Mouse (Mus musculus): Measurements from ENCODE around the gene Paox. TPM values are rescaled to one million over a fixed set of nuclear protein-coding genes. Genes with fewer than 3 reads are reported as not detected.
"Not testable (repeated sequence)": the region's sequence is repeated elsewhere in the genome, so short reads cannot be mapped to it uniquely, and the experiment has no call there.

Paox gene
- polyA plus RNA-seq, 1 experiment from 2014 or later: 6.6 TPM

DNA sequence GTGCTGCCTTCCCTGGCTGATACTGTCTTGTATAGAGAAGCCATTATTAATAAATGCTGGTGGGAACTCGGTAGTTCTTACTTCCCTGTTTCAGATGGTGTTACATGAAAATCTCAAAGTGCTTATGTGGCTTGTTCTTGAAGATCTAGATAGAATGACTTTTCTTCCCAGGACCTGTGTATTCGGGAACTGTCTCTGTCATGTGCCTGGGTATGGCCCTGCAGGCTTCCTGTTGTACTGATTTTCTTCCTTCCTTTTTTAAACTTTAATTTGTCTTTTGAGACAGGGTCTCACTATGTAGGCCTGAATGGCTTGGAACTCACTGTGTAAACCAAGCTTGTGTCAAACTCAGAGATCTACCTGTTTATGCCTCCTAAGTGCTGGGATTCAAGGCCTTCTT, 12.3 kb downstream of the Paox start:
- Histone ChIP-seq H3K36me3 (ENCODE audit: control insufficient read depth, insufficient read depth) (no peaks in the 10 kb centered on the region), H3K27me3 (replicated peaks; ENCODE audit: control insufficient read depth, insufficient read depth, low read length) (no peaks in the 10 kb centered on the region), H3K4me2 (ENCODE audit: low read length) (no peak overlapping the region), H3K4me1 (replicated peaks; ENCODE audit: control insufficient read depth, insufficient read depth, low read length) (peaks cover 6% of the 10 kb centered on the region), H3K9me3 (ENCODE audit: control insufficient read depth, low read length) (no peaks in the 10 kb centered on the region), H3K4me3 (replicated peaks; ENCODE audit: low read length) (no peak overlapping the region), H3K9ac (replicated peaks; ENCODE audit: low read depth, low read length) (no peak overlapping the region), H3K27ac (ENCODE audit: low read length) (no peak overlapping the region)
- 88% methylated on average over 2 of the region's 2 CpGs for WGBS
- no peak for ATAC-seq

DNA sequence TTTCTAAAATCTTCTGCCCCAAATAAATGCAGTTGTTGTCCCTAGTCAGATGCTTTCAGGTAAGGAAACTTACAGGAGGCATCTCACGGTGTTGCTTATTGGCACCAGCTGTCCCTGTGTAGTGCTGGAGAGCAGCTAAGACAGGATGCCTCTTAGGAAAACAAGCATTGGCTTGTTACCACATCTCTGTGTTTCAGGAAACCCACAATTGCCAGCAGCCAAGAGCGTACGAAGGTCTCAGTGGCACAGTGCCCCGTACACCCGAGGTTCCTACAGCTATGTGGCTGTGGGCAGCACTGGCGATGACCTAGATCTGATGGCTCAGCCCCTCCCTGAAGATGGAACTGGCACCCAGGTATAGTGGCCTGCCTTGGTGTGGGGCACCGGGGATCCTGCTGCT, 16.6 kb downstream of the Paox start:
- not testable (repeated sequence) for ATAC-seq; H3K36me3 ChIP-seq (ENCODE audit: control insufficient read depth, insufficient read depth); H3K27me3 ChIP-seq (replicated peaks; ENCODE audit: control insufficient read depth, insufficient read depth, low read length); H3K4me1 ChIP-seq (replicated peaks; ENCODE audit: control insufficient read depth, insufficient read depth, low read length); H3K9ac ChIP-seq (replicated peaks; ENCODE audit: low read depth, low read length); H3K27ac ChIP-seq (ENCODE audit: low read length); H3K9me3 ChIP-seq (ENCODE audit: control insufficient read depth, low read length); H3K4me2 ChIP-seq (ENCODE audit: low read length); H3K4me3 ChIP-seq (replicated peaks; ENCODE audit: low read length)
- 94% methylated on average over 7 of the region's 7 CpGs for WGBS

DNA sequence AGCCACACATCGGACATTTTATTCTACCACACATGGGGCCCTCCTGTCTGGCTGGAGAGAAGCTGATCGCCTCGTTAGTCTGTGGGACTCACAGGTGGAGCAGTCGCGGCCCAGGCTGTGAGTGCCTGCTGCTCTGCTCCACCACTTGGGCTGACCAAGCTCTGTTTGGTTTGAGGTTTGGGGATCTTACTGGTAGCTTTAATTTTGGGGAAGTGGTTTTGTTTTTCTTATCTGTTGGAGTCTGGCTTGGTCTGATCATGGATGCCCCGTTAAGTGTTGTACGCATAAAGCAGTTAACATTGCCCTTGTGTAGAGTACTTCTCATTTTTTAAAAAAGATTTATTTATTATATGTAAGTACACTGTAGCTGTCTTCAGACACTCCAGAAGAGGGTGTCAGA, 18.4 kb downstream of the Paox start:
- not testable (repeated sequence) for H3K27me3 ChIP-seq (replicated peaks; ENCODE audit: control insufficient read depth, insufficient read depth, low read length); H3K9ac ChIP-seq (replicated peaks; ENCODE audit: low read depth, low read length)

DNA sequence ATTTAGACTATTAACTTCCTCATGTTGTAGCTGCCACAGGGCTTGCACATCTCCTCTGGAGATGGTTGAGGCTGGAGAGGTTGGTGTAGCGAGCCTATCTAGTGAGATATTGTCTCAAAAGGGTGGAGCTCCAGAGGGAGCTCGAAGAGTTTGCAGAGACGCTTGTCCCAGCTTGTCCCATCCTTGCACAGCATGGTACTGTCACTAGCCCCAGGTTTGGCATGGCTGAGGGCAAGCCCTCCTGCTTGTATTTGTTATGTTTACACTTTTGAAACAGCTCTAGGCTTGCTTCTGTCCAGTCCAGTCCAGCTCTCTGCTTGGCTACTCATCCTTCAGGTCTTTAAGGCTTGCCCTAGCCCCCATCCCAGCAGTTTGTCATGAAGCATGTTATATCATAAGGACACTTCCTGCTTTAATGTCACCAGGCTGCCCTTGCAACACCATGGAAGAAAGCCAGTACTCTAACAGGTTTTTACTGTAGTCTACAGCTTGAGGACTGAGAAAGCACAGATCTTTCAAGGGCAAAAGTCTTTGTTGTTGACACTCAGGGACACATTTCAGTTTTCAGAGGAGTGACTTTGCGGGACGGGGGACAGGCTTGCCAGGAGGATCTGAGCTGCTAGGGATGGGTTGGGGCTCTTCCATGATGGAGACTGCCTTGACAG, 19.6 kb downstream of the Paox start:
- no peaks in the 10 kb centered on the region for H3K27me3 ChIP-seq (replicated peaks; ENCODE audit: control insufficient read depth, insufficient read depth, low read length)
- no peak overlapping the region for H3K4me2 ChIP-seq (ENCODE audit: low read length)
- WGBS: 89% methylated on average over 5 of the region's 5 CpGs
- ATAC-seq: no peak
- H3K9me3 ChIP-seq (ENCODE audit: control insufficient read depth, low read length): no peaks in the 10 kb centered on the region
- no peak overlapping the region for H3K27ac ChIP-seq (ENCODE audit: low read length)
- H3K36me3 ChIP-seq (ENCODE audit: control insufficient read depth, insufficient read depth): no peaks in the 10 kb centered on the region
- no peak overlapping the region for H3K9ac ChIP-seq (replicated peaks; ENCODE audit: low read depth, low read length)
- H3K4me1 ChIP-seq (replicated peaks; ENCODE audit: control insufficient read depth, insufficient read depth, low read length): peaks cover 9% of the 10 kb centered on the region
- no peak overlapping the region for H3K4me3 ChIP-seq (replicated peaks; ENCODE audit: low read length)

More for the DNA sequence above, 18.4 kb downstream of the Paox start:
- H3K36me3 ChIP-seq (ENCODE audit: control insufficient read depth, insufficient read depth); H3K4me2 ChIP-seq (ENCODE audit: low read length); H3K27ac ChIP-seq (ENCODE audit: low read length); H3K4me3 ChIP-seq (replicated peaks; ENCODE audit: low read length); H3K9me3 ChIP-seq (ENCODE audit: control insufficient read depth, low read length); ATAC-seq; H3K4me1 ChIP-seq (replicated peaks; ENCODE audit: control insufficient read depth, insufficient read depth, low read length): not testable (repeated sequence)
- WGBS: 96% methylated on average over 5 of the region's 7 CpGs

DNA sequence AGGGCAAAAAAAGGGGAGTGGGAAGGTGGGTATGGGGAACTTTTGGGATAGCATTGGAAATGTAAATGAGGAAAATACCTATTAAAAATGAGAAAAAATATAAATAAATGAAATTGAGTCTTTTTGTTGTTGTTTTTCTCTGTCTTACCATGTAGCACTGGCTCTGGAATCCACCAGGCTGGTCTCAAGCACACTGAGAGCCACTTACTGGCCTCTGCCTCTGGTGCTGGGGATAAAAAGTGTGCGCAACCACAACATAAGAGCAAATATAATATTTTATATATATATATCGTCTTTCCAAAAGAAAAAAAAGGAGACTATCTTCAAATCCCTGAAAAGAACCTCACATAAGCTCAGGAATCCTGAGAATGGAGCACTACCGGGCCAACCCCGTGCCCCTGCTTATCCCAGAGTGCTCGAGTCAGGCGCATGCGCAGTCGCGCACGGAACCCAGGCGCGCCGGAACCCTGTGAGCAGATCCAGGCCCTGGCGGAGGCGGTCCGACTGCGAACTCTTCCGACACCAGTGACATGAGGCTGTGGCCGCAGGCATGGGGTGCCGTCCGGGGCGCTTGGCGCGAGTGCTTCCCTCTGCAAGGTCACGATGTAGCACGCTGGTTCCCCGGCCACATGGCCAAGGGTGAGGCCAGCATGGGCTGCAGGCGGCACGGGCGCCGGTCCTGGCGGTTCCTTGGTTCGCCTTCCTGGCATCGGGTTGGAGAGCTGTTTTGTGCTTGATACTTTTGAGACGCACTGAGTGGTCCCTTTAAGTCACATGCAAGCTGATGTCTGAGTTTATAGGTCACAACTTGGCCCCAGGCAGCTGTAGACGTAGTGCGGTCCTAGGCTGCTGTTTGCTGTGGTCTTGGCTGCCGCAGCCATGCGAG, 21.8 kb downstream of the Paox start, which contains the start of gene Mtg1:
Mtg1 (plus strand) TSS at position 430 of the 886 bp plus-strand sequence.
- Histone ChIP-seq H3K4me3 (replicated peaks; ENCODE audit: low read length) (peak within 1 kb of the TSS; percentile 95), H3K36me3 (ENCODE audit: control insufficient read depth, insufficient read depth) (no peaks in the 10 kb centered on the region), H3K27ac (ENCODE audit: low read length) (peak within 1 kb of the TSS; percentile 78), H3K9ac (replicated peaks; ENCODE audit: low read depth, low read length) (peak within 1 kb of the TSS; percentile 96), H3K27me3 (replicated peaks; ENCODE audit: control insufficient read depth, insufficient read depth, low read length) (no peaks in the 10 kb centered on the region), H3K9me3 (ENCODE audit: control insufficient read depth, low read length) (no peaks in the 10 kb centered on the region), H3K4me2 (ENCODE audit: low read length) (peak within 1 kb of the TSS; percentile 94), H3K4me1 (replicated peaks; ENCODE audit: control insufficient read depth, insufficient read depth, low read length) (peaks cover 13% of the 10 kb centered on the region)
- WGBS: 2% methylated on average over 39 of the region's 39 CpGs
- peak; percentile 98 for ATAC-seq

DNA sequence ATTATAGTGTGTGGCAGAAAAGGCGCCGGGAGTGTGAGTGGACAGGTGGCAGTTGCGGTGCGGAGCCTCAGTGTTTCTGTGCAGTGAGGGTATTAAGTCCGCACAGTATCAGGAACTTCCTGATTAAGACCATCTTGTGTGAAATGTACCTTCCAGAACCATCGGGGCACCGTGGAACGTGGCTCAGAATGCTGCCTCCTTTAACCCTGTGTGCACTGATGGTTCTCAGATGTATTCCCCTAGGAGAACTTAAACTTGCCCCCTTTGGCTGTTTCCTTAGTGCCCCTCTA, 22.4 kb downstream of the Paox start:
- under 1% methylated on average over 8 of the region's 8 CpGs for WGBS
- Histone ChIP-seq H3K4me1 (replicated peaks; ENCODE audit: control insufficient read depth, insufficient read depth, low read length) (peaks cover 13% of the 10 kb centered on the region), H3K4me3 (replicated peaks; ENCODE audit: low read length) (peak overlapping the region; percentile 95), H3K27me3 (replicated peaks; ENCODE audit: control insufficient read depth, insufficient read depth, low read length) (no peaks in the 10 kb centered on the region), H3K4me2 (ENCODE audit: low read length) (peak overlapping the region; percentile 94), H3K36me3 (ENCODE audit: control insufficient read depth, insufficient read depth) (no peaks in the 10 kb centered on the region), H3K9me3 (ENCODE audit: control insufficient read depth, low read length) (no peaks in the 10 kb centered on the region), H3K9ac (replicated peaks; ENCODE audit: low read depth, low read length) (peak overlapping the region; percentile 96), H3K27ac (ENCODE audit: low read length) (no peak overlapping the region)
- ATAC-seq: peak; percentile 11; the same call in 1 of the 2 replicates

DNA sequence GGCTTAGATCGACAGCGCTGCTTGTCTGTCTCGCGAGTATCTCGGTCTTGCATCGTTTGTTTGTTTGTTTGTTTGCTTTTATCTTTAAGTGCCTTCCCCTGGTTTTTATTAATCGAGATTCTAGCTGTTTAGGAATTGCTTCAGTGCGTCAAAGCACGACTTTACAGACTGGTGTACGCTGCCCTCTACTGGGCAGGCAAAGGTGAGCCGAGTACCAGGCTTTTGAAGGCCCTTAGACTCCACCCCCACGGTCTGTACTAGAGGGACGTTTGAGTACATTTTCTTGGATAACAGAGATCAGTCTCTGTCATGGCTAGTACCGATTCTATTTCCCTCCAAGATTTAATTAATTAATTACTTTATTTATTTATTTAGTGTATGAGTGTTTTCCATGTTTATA, 25.8 kb downstream of the Paox start:
- Histone ChIP-seq H3K27me3 (replicated peaks; ENCODE audit: control insufficient read depth, insufficient read depth, low read length) (no peaks in the 10 kb centered on the region), H3K4me1 (replicated peaks; ENCODE audit: control insufficient read depth, insufficient read depth, low read length) (peaks cover 13% of the 10 kb centered on the region), H3K4me2 (ENCODE audit: low read length) (no peak overlapping the region), H3K27ac (ENCODE audit: low read length) (no peak overlapping the region), H3K36me3 (ENCODE audit: control insufficient read depth, insufficient read depth) (no peaks in the 10 kb centered on the region), H3K9ac (replicated peaks; ENCODE audit: low read depth, low read length) (no peak overlapping the region), H3K4me3 (replicated peaks; ENCODE audit: low read length) (no peak overlapping the region), H3K9me3 (ENCODE audit: control insufficient read depth, low read length) (no peaks in the 10 kb centered on the region)
- ATAC-seq: no peak
- 5% methylated on average over 14 of the region's 14 CpGs for WGBS

DNA sequence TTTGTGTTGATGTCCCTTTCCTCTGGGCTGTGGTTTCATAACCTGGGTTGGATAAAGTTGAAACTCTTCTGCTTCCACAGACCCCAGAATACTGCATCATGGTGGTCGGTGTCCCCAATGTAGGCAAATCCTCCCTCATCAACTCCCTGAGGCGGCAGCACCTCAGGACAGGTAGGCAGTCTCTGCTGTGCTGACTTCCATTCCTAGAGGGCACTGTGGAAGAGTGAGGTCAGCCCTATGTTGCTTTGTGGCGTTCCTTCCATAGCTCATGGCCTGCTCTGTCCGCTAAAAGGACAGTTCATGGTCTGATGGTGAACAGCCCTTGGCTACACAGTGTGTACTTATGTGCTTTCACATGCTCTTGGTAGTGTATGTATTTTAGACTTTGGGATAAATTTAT, 29.0 kb downstream of the Paox start:
- no peak for ATAC-seq
- no peaks in the 10 kb centered on the region for H3K27me3 ChIP-seq (replicated peaks; ENCODE audit: control insufficient read depth, insufficient read depth, low read length)
- H3K4me3 ChIP-seq (replicated peaks; ENCODE audit: low read length): no peak overlapping the region
- H3K27ac ChIP-seq (ENCODE audit: low read length): no peak overlapping the region
- H3K4me2 ChIP-seq (ENCODE audit: low read length): no peak overlapping the region
- 80% methylated on average over 4 of the region's 4 CpGs for WGBS
- H3K9me3 ChIP-seq (ENCODE audit: control insufficient read depth, low read length): no peaks in the 10 kb centered on the region
- H3K36me3 ChIP-seq (ENCODE audit: control insufficient read depth, insufficient read depth): no peaks in the 10 kb centered on the region
- H3K9ac ChIP-seq (replicated peaks; ENCODE audit: low read depth, low read length): no peak overlapping the region
- peaks cover 4% of the 10 kb centered on the region; the same call in 1 of the 2 replicates for H3K4me1 ChIP-seq (replicated peaks; ENCODE audit: control insufficient read depth, insufficient read depth, low read length)

DNA sequence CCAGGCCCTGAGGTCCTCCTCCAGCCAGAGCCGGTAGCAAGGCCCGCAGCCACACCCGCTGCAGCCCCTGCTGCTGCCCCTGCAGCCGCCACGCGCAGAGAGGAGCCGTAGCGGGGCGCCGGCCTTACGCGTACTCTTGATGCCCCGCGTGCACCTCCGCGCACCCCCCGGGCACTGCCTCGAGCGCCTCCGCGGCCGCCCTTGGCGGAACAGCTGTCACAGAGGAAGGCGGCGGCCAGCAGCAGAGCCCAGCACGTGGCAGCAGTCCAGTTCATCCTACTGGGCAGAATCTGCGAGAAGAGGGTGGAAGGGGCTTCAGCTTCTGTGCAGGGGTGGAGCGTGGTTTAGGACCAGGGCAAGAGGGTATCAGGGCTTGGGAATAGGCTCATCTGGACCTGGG, 37.8 kb downstream of the Paox start:
- H3K4me3 ChIP-seq (replicated peaks; ENCODE audit: low read length): peak overlapping the region; percentile 50
- no peaks in the 10 kb centered on the region for H3K27me3 ChIP-seq (replicated peaks; ENCODE audit: control insufficient read depth, insufficient read depth, low read length)
- no peaks in the 10 kb centered on the region for H3K9me3 ChIP-seq (ENCODE audit: control insufficient read depth, low read length)
- H3K4me1 ChIP-seq (replicated peaks; ENCODE audit: control insufficient read depth, insufficient read depth, low read length): peaks cover 14% of the 10 kb centered on the region
- peak overlapping the region; percentile 67 for H3K4me2 ChIP-seq (ENCODE audit: low read length)
- no peaks in the 10 kb centered on the region for H3K36me3 ChIP-seq (ENCODE audit: control insufficient read depth, insufficient read depth)
- no peak overlapping the region for H3K27ac ChIP-seq (ENCODE audit: low read length)
- 6% methylated on average over 28 of the region's 28 CpGs for WGBS
- ATAC-seq: peak; percentile 32
- peak overlapping the region; percentile 70 for H3K9ac ChIP-seq (replicated peaks; ENCODE audit: low read depth, low read length)
